Mouse (Mus musculus) adrenal gland, adult 2 months (tissue): Measurements from ENCODE around the gene Atf4. TPM values are rescaled to one million over a fixed set of nuclear protein-coding genes. Genes with fewer than 3 reads are reported as not detected.

Experiments
- DNase-seq: peaks from one replicate; pipeline ENCODE4 v3.0.0; 2021
- polyA plus RNA-seq: library from polyadenylated mRNA; depleted of rRNA; stranded (reverse); fragments of >200 nt; gene quantifications from 2 replicates; pipeline ENCODE4 v1.2.3, GENCODE M21; 2012
- total RNA-seq, 2 experiments: library from RNA; stranded (reverse); gene quantifications; 2 replicates each; pipeline ENCODE4 v1.2.3; 2021

Gene Atf4
- total and polyA plus RNA-seq, 3 experiments = 144 to 366 (median 159) TPM

DNA sequence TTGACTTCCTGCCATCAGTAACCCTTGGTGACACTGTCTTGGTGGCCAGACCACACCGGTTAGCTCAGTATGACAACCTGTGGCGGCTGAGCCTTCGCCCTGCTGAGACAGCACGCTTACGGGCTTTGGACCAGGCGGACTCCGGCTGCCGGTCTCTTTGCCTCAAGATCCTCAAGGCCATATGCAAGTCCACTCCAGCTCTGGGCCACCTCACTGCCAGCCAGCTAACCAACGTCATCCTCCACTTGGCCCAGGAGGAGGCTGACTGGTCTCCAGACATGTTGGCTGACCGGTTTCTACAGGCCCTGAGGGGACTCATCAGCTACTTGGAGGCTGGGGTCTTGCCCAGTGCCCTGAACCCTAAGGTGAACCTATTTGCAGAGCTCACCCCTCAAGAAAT is 5.3 kb upstream of the Atf4 start:
- peak; percentile 55 for DNase-seq

GRCm38 (mm10) chr15:80250586-80250985 is 4.4 kb upstream of the Atf4 start:
- no peak for DNase-seq

DNA sequence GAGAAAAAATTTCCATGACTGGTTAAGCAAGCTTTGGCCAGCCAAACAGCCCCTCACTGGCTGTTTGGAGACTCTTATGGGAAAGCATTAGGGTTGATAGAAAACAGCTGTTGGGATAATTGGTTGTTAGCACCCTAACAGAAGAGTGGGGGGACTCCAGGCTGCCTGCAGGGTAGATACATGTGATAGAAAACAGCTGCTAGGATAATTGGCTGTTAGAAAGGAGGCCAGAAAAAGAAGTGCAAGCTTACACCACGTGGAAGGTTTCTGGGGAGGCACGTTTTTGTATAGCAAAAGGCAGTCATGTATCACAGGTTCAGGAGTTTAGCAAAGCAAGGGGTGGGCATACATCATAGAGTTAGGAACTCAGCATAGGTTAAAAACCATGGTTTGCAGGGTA is 1.5 kb upstream of the Atf4 start:
- no peak for DNase-seq

- DNase-seq = peak; percentile 85
Observed at GRCm38 (mm10) chr15:80254207-80254606, 777 bp upstream of the Atf4 start.

DNA sequence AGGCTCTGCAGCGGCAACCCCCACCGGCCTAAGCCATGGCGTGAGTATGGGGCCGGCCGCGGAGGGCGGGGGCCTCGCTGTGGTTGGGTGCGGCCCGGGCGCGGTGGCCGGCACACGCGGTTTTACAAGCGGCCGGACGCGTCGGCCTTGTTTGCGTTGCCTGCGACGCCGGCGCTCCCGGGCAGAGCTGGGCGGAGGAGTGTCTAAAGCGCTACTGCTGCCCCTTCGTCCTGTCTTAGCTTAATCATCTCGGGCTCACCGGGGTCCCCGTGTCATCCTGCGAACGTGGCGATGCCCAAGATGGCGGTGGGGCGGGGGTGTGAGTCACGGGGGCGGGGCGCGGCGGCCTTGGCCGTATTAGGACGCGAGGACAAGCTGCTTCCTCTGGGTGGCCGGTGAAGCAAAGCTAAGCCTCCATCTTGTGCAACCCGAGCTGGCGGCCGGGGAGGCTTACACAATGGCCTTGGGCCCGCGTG is 700 bp downstream of the Atf4 start:
- DNase-seq = peak; percentile 91

- no peak for DNase-seq
Observed at GRCm38 (mm10) chr15:80256242-80256641, 1.3 kb downstream of the Atf4 start.

DNA sequence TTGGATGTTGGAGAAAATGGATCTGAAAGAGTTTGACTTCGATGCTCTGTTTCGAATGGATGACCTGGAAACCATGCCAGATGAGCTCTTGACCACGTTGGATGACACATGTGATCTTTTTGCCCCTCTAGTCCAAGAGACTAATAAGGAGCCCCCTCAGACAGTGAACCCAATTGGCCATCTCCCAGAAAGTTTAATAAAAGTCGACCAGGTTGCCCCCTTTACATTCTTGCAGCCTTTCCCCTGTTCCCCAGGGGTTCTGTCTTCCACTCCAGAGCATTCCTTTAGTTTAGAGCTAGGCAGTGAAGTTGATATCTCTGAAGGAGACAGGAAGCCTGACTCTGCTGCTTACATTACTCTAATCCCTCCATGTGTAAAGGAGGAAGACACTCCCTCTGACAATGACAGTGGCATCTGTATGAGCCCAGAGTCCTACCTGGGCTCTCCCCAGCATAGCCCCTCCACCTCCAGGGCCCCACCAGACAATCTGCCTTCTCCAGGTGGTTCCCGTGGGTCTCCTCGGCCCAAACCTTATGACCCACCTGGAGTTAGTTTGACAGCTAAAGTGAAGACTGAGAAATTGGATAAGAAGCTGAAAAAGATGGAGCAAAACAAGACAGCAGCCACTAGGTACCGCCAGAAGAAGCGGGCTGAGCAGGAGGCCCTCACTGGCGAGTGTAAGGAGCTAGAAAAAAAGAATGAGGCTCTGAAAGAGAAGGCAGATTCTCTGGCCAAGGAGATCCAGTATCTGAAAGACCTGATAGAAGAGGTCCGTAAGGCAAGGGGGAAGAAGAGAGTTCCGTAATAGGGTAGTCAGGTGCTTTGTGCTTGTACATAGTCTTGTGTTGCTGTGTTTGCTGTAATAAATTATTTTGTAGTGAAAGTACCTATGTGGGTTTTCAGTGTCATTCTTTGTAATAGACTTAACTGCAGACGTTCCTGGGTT is 1.9 kb downstream of the Atf4 start:
- DNase-seq = no peak

DNA sequence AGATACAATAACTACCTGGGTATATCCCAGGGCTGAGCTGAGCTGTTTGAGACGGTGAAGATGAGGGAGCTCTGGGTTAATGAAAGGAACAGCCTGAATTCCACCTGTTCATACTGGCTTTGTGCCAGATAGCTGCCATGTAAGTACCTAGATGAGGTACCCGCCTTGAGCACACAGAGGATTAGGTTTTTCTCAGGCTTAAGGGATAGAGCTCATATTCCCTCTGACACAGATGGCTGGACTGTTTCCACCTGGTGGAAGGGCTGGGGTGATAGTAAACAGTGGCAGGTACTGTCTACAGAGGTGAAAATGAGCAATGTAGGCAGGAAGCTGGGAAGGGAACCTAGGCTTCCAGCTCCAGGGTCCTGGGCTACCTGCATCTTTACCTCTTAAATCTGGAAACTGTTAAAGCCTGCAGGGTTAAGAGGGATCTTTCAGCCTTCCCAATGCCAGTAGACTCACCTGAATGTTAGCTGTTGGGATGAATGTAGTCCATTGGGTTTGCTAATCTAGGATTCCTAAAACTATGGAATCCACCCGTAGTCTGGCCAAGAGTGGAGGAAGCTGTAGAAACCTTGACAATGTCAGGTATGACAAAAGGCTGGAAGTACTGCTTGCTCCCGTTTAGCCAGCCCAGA is 2.7 kb downstream of the Atf4 start:
- no peak for DNase-seq

- DNase-seq = peak; percentile 46
Observed at GRCm38 (mm10) chr15:80258240-80259170, 3.5 kb downstream of the Atf4 start.

DNA sequence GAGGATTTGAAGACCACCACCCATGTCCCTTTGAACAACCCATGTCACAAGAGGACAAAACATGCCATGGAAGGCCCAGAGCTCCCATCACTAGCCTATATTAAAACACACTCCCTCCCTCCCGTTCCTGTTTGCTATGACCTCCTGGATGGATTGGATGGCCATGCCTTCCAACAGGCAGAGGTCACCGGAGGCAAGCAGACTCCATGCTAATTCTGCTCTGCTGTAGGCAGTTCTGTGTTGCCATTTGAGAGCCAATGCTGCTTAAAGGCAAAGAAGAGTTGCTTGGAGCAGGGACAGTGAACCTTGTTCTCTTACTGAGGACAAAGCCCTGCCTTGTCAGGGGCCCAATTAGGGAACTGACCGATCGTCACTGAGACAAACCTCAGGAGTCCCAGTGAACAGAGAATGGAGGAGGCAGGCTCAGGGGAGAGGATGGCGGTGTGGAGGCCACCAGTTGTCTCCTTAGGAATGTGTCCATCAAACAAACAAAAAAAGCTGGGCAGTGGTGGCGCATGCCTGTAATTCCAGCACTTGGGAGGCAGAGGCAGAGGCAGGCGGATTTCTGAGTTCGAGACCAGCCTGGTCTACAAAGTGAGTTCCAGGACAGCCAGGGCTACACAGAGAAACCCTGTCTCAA is 4.5 kb downstream of the Atf4 start:
- DNase-seq = no peak

DNA sequence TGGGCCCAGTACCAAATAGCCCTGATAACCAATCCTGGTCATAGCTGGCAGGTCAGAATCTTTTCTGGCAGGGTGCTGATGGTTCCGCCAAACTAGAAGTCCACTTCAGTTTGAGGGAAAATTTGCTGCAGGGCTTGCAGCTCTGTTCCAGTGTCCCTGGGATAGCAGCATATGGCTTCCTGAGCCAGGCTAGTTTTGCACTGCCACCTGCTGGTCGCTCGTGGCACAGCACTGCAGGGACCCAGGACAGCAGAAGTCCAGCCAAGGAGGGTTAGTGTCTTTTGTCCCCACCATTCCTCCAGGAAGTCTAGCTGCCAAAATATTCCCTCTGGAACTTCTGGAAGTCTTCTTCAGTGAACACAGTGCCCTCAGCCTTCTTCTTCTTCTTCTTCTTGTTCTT is 5.7 kb downstream of the Atf4 start:
- peak; percentile 88 for DNase-seq

DNA sequence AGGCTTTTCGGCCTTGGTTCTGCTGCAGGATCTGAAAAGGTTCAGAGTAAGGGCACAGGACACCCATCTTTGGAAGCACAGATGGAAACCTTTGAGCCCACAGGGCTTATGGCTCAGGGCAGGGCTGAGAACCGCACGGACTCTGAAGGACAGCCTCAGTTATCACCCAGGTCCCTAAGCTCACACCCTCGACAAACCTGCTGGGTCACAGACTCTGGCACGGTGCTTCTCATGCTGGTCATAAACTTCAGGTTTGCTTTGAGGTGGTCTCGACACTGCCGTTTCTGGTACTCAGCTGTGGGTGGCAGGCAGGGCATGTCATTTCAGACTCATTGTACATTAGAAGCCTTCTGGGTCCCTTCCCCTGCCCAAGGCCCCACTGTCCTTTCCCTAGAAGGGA is 6.1 kb downstream of the Atf4 start:
- no peak for DNase-seq

DNA sequence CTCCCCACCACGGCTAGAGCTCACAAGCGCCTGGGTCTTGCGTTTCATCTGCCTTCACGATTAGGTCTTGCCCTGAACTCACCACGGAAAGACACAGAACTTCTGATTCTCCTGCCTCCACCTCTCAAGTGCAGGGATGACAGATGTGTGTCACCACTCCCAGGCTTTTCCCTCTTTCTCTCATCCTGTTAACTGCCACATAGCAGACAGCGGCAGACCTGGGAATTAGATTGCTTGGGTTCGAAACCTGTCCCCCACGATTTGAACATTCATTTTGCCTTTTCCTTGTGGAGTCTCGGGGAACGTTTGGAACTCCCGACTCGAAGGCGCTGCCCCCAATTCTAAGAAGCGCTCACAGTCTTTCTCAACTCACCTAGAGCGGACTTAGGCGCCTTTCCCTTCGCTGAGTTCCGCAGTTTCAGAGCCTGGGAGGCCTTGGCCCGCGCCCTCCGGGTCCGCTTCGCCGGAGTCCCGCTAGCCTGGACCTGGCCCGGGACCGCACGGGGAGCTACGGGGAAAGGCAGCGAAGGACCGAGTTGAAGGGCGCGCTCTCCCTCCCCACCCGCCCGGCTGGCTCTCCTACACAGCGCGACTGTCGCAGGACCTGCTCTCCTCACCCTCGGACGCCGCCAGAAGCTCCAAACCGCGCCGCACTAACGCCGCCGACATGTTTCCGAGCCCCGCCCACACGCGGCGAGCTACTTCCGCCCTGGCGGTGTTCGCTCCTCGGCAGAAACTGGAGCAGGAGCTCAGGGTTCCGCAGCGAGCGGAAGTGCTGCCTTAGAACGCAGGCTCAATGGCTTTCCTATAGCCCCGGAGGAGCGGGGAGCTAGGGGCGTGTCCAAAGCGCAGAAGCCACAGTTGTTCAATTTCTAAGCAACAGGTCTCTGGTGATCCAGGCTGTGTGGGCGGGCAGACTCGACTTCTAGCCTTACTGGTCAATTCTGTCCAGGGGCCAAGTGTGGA is 8.9 kb downstream of the Atf4 start, which contains the start of gene Rps19bp1:
TSS of gene Rps19bp1 (minus strand) at position 706 of the 966 bp plus-strand sequence.
- peak; percentile 92 for DNase-seq

DNA sequence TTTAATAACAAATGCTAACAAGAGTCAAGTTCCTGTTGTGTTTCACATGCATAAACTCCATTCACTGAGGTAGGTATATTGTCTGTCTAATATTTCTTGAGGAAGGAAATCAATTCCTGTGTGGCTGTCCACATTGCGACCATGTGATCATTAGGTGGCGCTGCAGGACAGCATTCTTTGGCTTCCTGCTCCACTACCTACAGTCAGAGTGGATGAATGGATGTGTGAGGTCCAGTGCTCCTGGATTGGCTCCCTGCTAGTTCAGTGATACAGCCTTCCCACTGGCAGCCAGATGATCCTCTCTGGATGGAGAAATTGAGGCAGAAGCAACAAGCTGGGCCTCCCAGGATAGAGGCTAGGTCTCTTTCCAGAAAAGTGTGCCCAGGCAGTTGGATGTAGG is 11.3 kb downstream of the Atf4 start:
- peak; percentile 75 for DNase-seq

- no peak for DNase-seq
Observed at GRCm38 (mm10) chr15:80271858-80272396, 16.9 kb downstream of the Atf4 start.

DNA sequence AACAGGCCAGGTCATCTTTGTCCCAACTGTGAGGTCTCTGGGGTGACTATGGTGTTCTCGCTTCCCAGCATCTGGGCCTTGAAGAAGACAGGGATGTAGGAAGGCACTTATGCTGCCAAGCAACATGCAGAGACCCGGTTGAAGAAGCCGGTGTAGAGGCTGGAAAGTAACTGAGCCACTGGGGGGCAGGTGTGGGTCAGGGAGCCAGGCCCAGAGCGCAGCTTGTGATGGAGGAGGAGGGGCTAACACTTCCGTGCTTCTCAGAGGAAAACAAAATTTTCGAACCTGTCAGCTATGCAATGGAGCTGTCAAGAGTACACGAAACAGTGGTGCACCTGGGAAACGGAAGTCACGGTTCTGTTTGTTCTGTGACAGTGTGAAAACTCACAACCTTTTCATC is 22.1 kb downstream of the Atf4 start:
- no peak for DNase-seq

DNA sequence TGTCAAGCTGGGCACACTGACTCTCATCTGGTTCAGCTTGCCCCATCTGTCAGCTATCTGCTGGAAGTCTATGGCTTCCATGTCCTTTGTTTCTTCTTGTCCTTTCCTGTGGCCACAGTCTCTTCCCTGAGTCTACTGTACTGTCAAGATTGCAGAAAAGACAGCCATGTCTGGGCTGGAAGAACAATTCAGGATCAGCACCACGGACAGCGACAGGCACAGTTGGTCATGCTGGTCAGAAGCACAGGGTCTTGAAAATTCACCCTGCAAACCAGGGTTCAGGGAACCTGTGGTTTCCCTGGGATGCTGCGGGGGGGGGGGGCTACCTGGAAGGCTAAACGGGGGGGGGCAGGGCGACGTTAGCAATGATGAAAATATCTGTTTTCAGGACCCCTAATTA is 22.6 kb downstream of the Atf4 start:
- peak; percentile 28 for DNase-seq

- DNase-seq = no peak
Observed at GRCm38 (mm10) chr15:80278121-80278759, 23.3 kb downstream of the Atf4 start.

- DNase-seq = no peak
Observed at GRCm38 (mm10) chr15:80279053-80279452, 24.1 kb downstream of the Atf4 start.
